Mouse (Mus musculus) liver, adult 2 months (tissue): ENCODE results near the gene Klhl29.

Experiments
- CTCF ChIP-seq: fragments of 200-500 bp; IDR thresholded peaks from 2 replicates; pipeline ENCODE4 v1.5.1; 2011; ENCODE audit warnings: low read depth, low read length, control low read depth
- POLR2A ChIP-seq: fragments of 200-500 bp; IDR thresholded peaks from 2 replicates; pipeline ENCODE4 v1.6.1; 2011; ENCODE audit warnings: low read length, control low read depth; ENCODE audit not compliant: insufficient read depth; ENCODE audit errors: extremely low read depth

DNA sequence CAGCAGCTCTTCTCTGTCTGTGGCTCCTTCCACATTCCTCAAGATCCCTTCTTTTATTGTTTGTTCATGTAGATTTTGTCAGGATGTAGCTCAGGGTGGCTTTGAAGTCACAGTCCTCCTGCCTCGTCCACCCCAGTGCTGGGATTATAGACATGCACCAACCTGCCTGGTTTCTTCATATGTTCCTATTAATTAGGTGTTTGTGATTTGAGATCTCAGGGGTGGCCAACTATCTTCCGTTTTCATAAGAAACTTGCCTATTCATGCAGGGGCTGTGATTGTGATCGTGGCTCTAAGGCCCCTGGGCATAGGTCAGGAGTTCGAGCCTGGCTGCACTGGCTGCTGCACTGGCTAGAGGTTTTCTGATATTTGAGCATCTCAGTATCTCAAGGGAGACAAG, 49.8 kb upstream of the Klhl29 start:
- TF ChIP-seq POLR2A = no peak
- TF ChIP-seq CTCF = no peak
